Mouse (Mus musculus) forebrain, embryonic 15.5 days (tissue): ENCODE results near the gene Bpgm. TPM values are rescaled to one million over a fixed set of nuclear protein-coding genes. Genes with fewer than 3 reads are reported as not detected.

ENCODE experiments used
- ATAC-seq: fragments of 200-750 bp; cut with Nextera tagmentation; replicated peaks from 2 replicates; pipeline ENCODE4 v1.8.0; 2017; ENCODE audit warnings: mild to moderate bottlenecking, moderate TSS enrichment, moderate library complexity
- H3K27ac ChIP-seq: fragments of 300-500 bp; sonication (generic); replicated peaks from 2 replicates; pipeline ENCODE4 v1.5.1; 2015; ENCODE audit warnings: mild to moderate bottlenecking, inconsistent platforms
- H3K27me3 ChIP-seq: fragments of 300-500 bp; sonication (generic); 2 replicates; pipeline ENCODE4 v1.6.1; 2015; ENCODE audit warnings: inconsistent platforms
- H3K36me3 ChIP-seq: fragments of 300-500 bp; sonication (generic); 2 replicates; pipeline ENCODE4 v1.6.1; 2015; ENCODE audit warnings: mild to moderate bottlenecking, inconsistent platforms
- H3K4me1 ChIP-seq: fragments of 300-500 bp; sonication (generic); 2 replicates; pipeline ENCODE4 v1.6.1; 2015; ENCODE audit warnings: inconsistent platforms
- H3K4me2 ChIP-seq: fragments of 300-500 bp; sonication (generic); replicated peaks from 2 replicates; pipeline ENCODE4 v1.6.1; 2015; ENCODE audit warnings: mild to moderate bottlenecking, inconsistent platforms
- H3K4me3 ChIP-seq: fragments of 300-500 bp; sonication (generic); 2 replicates; pipeline ENCODE4 v1.5.1; 2015; ENCODE audit warnings: mild to moderate bottlenecking, inconsistent platforms
- H3K9ac ChIP-seq: fragments of 300-500 bp; sonication (generic); replicated peaks from 2 replicates; pipeline ENCODE4 v1.6.1; 2015; ENCODE audit warnings: mild to moderate bottlenecking, inconsistent platforms
- H3K9me3 ChIP-seq: fragments of 300-500 bp; sonication (generic); 2 replicates; pipeline ENCODE4 v1.6.1; 2016; ENCODE audit warnings: inconsistent platforms
- WGBS: fragments of 180-500 bp; shearing (Covaris S2); methylation state at CpG from one replicate; pipeline ENCODE4 v1.1.7; 2015; ENCODE audit warnings: mixed read lengths; 5-methylcytosine and 5-hydroxymethylcytosine counted together
- polyA plus RNA-seq: library from polyadenylated mRNA; unstranded; fragments of >200 nt; fragmentation: Nextera tagmentation; extraction: Ambion mirVana; gene quantifications from 2 replicates; pipeline ENCODE4 v1.2.1, GENCODE M21; 2015

Bpgm gene
- polyA plus RNA-seq, 1 experiment from 2014 or later, result 73.0 TPM

DNA sequence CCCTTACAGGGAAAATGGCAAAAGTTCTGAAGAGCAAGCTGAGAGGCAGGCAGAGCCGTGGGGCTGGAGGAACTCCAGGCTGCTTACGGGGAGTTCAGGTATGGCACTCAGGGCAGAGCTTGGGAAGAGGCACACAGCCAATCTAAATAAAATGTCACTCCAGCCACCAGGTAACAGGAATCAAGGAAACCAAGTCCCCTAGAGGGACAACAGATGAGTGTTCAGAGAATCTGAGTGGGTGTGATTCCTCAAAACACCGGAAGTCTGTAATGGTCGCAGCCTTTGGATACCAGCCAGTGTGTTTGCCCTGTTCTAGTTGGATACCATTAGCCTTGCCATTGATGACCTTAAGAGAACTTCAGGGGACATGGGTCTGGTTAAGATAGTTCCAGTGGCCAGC is 66.9 kb downstream of the Bpgm start:
- H3K27ac ChIP-seq, result no peak overlapping the region
- WGBS, result 83% methylated on average over 4 of the region's 4 CpGs

GRCm38 (mm10) chr6:34543303-34544206 is 67.5 kb downstream of the Bpgm start:
- 0 out of 2 replicates have a peak, but pooled peaks have one; percentile 16 for ATAC-seq
- 37% methylated on average over 21 of the region's 21 CpGs for WGBS
- Histone ChIP-seq H3K4me3 (no peak overlapping the region), H3K4me2 (no peak overlapping the region), H3K9me3 (no peaks in the 10 kb centered on the region), H3K4me1 (peaks cover 5% of the 10 kb centered on the region; the same call in 1 of the 2 replicates), H3K27ac (no peak overlapping the region), H3K9ac (no peak overlapping the region), H3K36me3 (no peaks in the 10 kb centered on the region), H3K27me3 (no peaks in the 10 kb centered on the region)

More for the DNA sequence above, 66.9 kb downstream of the Bpgm start:
- Histone ChIP-seq H3K9me3 (no peaks in the 10 kb centered on the region), H3K27me3 (no peaks in the 10 kb centered on the region), H3K4me1 (peaks cover 5% of the 10 kb centered on the region; the same call in 1 of the 2 replicates), H3K4me3 (no peak overlapping the region), H3K36me3 (no peaks in the 10 kb centered on the region), H3K4me2 (no peak overlapping the region), H3K9ac (no peak overlapping the region)
- no peak for ATAC-seq

GRCm38 (mm10) chr6:34544207-34544602 is 68.2 kb downstream of the Bpgm start:
- Histone ChIP-seq H3K27me3 (no peaks in the 10 kb centered on the region), H3K4me3 (no peak overlapping the region), H3K36me3 (no peaks in the 10 kb centered on the region), H3K4me2 (no peak overlapping the region), H3K4me1 (peaks cover 5% of the 10 kb centered on the region; the same call in 1 of the 2 replicates), H3K9me3 (no peaks in the 10 kb centered on the region), H3K9ac (no peak overlapping the region), H3K27ac (no peak overlapping the region)
- no peak for ATAC-seq
- WGBS, result 81% methylated on average over 10 of the region's 10 CpGs

DNA sequence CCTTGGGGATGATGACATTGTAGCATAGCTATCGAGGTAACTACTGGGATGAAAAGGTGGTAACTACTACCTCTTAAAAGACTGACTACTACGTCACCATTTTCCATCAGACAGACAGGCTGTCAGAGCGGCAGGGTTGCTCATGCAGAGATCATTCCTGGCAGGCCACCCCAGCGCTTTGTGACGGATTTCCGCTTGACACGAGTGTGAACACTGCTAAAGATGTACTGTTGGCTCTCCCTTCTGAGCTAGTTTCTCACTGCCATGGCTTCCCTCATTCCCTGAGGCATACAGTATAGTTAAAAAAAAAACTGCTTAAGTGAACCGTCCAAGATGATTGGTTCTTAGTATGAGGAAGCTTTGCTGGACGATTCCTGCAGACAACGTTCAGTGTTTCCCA is 69.3 kb downstream of the Bpgm start:
- no peak overlapping the region for H3K27ac ChIP-seq
- H3K9me3 ChIP-seq, result no peaks in the 10 kb centered on the region
- no peak overlapping the region for H3K9ac ChIP-seq
- no peak for ATAC-seq
- no peaks in the 10 kb centered on the region for H3K36me3 ChIP-seq
- H3K4me2 ChIP-seq, result no peak overlapping the region
- H3K4me3 ChIP-seq, result no peak overlapping the region
- peaks cover 5% of the 10 kb centered on the region; the same call in 1 of the 2 replicates for H3K4me1 ChIP-seq
- H3K27me3 ChIP-seq, result no peaks in the 10 kb centered on the region
- WGBS, result 60% methylated on average over 10 of the region's 10 CpGs

DNA sequence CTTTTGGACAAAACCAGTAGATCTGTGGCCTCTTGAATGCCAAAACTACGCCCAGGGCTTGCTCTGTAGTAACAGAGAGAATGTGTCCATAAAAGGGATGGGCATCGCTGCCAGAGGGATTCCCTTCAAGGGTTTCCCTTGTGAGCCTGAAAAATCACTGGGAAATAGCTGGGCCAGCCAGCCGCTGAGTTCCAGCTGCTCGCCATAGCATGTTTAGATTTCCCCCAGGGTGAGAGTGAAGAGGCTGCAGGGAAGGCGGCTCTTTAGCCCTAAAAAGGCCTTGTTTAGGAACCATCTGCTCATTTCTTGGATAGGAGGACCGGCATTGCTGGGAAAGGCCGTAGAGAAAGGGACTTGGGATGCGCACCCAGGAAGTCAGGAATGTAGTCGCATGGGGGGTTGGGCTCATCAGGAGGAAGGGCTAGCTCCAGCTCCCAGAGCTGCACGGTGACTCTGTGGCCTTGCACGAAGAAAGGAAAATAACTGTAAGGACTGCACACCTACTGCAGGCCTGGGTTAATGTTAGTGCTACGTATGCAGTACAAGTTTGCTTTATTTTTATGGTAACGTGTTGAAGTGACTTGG is 72.5 kb downstream of the Bpgm start:
- no peak overlapping the region for H3K9ac ChIP-seq
- H3K4me2 ChIP-seq, result no peak overlapping the region
- WGBS, result 60% methylated on average over 13 of the region's 13 CpGs
- no peaks in the 10 kb centered on the region for H3K9me3 ChIP-seq
- no peak for ATAC-seq
- no peaks in the 10 kb centered on the region for H3K36me3 ChIP-seq
- H3K4me1 ChIP-seq, result peaks cover 3% of the 10 kb centered on the region; the same call in 1 of the 2 replicates
- H3K27ac ChIP-seq, result no peak overlapping the region
- H3K4me3 ChIP-seq, result no peak overlapping the region
- no peaks in the 10 kb centered on the region for H3K27me3 ChIP-seq

GRCm38 (mm10) chr6:34549017-34549416 is 73.0 kb downstream of the Bpgm start:
- no peak overlapping the region for H3K9ac ChIP-seq
- no peaks in the 10 kb centered on the region for H3K36me3 ChIP-seq
- ATAC-seq, result no peak
- no peak overlapping the region for H3K4me2 ChIP-seq
- H3K27me3 ChIP-seq, result no peaks in the 10 kb centered on the region
- H3K9me3 ChIP-seq, result no peaks in the 10 kb centered on the region
- H3K4me1 ChIP-seq, result no peaks in the 10 kb centered on the region; the same call in 1 of the 2 replicates
- WGBS, result 32% methylated on average over 2 of the region's 2 CpGs
- H3K4me3 ChIP-seq, result no peak overlapping the region
- H3K27ac ChIP-seq, result no peak overlapping the region

- no peak overlapping the region for H3K4me3 ChIP-seq
- 85% methylated on average over 4 of the region's 4 CpGs for WGBS
- H3K9ac ChIP-seq, result no peak overlapping the region
- H3K9me3 ChIP-seq, result no peaks in the 10 kb centered on the region
- no peak overlapping the region for H3K4me2 ChIP-seq
- no peaks in the 10 kb centered on the region for H3K4me1 ChIP-seq
- H3K36me3 ChIP-seq, result no peaks in the 10 kb centered on the region
- no peak for ATAC-seq
- no peak overlapping the region for H3K27ac ChIP-seq
- no peaks in the 10 kb centered on the region for H3K27me3 ChIP-seq
Measured at GRCm38 (mm10) chr6:34552489-34553157, 76.6 kb downstream of the Bpgm start.

GRCm38 (mm10) chr6:34554291-34554997 is 78.4 kb downstream of the Bpgm start:
- 88% methylated on average over 9 of the region's 9 CpGs for WGBS
- Histone ChIP-seq H3K9me3 (no peaks in the 10 kb centered on the region), H3K4me1 (no peaks in the 10 kb centered on the region), H3K27ac (no peak overlapping the region), H3K36me3 (no peaks in the 10 kb centered on the region), H3K27me3 (no peaks in the 10 kb centered on the region), H3K4me2 (no peak overlapping the region), H3K4me3 (no peak overlapping the region), H3K9ac (no peak overlapping the region)
- ATAC-seq, result no peak

Other genes with a start within 250 kb of the Bpgm start
- gene Akr1b3, start 158.7 kb upstream of the Bpgm start, polyA plus RNA-seq, result 92.2 and 96.9 TPM in 2 replicates
- 2.2 and 3.1 TPM in 2 replicates for gene Akr1b8, start 122.1 kb upstream of the Bpgm start, polyA plus RNA-seq
- 5.7 and 5.8 TPM in 2 replicates for gene Akr1b10, start 92.0 kb upstream of the Bpgm start, polyA plus RNA-seq
- 0.14 TPM in 1 of 2 replicates, not detected in the other for gene Akr1b7, start 63.9 kb upstream of the Bpgm start, polyA plus RNA-seq
- gene Cald1, start 122.3 kb downstream of the Bpgm start, polyA plus RNA-seq, result 63.8 and 66.9 TPM in 2 replicates